Mouse (Mus musculus): Measurements from ENCODE around the gene Cd47.

DNA sequence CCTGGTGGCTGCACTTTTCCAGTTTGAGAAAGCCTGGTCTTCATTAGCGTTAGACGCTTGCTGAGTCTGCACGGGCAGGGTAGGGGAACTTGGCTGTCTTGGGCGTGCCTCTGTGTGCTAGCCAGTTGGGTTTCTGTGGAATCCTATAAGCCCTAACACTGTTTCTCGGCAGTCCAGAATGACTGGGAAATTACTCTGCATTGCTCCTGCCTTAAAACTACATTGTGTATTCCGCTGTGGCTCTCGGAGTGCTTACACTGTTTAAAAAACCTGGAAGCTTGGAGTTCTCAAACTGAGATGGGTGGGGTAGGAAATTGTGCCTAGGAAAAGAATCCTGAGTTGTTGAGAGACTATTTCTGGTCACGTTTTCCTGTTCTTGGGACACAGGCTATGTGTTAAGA, 105.3 kb downstream of the Cd47 start:
- TF ChIP-seq CTCF (IDR thresholded peaks at IDR 0.05; ENCODE audit: low read depth): no peak
- TF ChIP-seq EP300 (IDR thresholded peaks at IDR 0.05; ENCODE audit: low read depth): no peak

All from heart, postnatal 0 days (tissue).